Mouse (Mus musculus): ENCODE data around the gene Nmt1.
A peak's percentile ranks its signal among the peaks of the same experiment; 100 is the strongest.

GRCm38 (mm10) chr11:103115163-103116007 lies 87.4 kb downstream of the Nmt1 start:
- TF ChIP-seq ZNF384 (IDR thresholded peaks at IDR 0.05; ENCODE audit: low read depth, low read length): peak; percentile 72
- TF ChIP-seq ETS1 (conservative IDR thresholded peaks at IDR 0.05; ENCODE audit: low read depth, low read length): peak; percentile 62
- peak; percentile 96 for TF ChIP-seq TBP (conservative IDR thresholded peaks at IDR 0.05; ENCODE audit: low read depth, low read length)
- no peak for TF ChIP-seq CTCF (conservative IDR thresholded peaks at IDR 0.05 in 1 of 2, IDR thresholded peaks at IDR 0.05 in 1 of 2; ENCODE audit: low read depth in 2 of 2, low read length in 2 of 2)
- TF ChIP-seq USF1 (IDR thresholded peaks at IDR 0.05; ENCODE audit: low read depth, low read length): no peak
